Comparison of ENCODE assay signal across 14 mouse cellular contexts in the genomic region with DNA sequence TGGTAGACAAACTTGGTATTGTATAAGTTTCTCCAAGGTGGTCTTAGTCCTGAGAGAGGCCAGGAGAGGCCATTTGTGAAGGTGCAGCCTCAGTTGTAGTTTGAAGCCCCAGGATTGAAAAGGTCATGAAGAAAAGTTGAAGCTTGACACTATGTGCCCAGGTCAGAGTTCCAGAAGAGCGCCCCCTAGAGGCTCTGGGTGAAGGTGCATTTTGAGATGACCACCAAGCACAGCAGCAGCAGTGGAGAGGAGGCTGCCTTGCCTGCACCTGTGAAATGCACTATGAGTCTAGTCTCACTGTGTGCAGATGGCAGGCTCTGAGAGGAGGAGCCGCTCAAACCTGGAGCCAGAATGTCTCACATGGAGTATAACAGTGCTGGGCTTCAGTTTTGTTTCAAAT. TPM values are rescaled to one million over a fixed set of nuclear protein-coding genes. Genes with fewer than 3 reads are reported as not detected.
A peak's percentile ranks its signal among the peaks of the same experiment; 100 is the strongest.
DNase-seq lines count a peak whose midpoint lies in the region; ATAC-seq and TF ChIP-seq lines count a peak whose summit lies in the region.
"Had no signal": no experiment of that assay in that cellular context is flagged by ENCODE, and none has a peak within 500 bp of the region (broad histone marks: within the 10 kb centered on the region; RNA-seq: fewer than 3 reads in every experiment).

No protein-coding gene starts in this region.

- no peaks in the 10 kb centered on the region for H3K27me3 ChIP-seq in lung, embryonic 14.5 days (ENCODE audit: insufficient read depth, low read length)
- H3K27me3 ChIP-seq in stomach, postnatal 0 days (ENCODE audit: control insufficient read depth, insufficient read depth, low read length) = no peaks in the 10 kb centered on the region
- H3K27me3 ChIP-seq: heart, embryonic 15.5 days; limb, embryonic 13.5 days had no signal

- H3K4me1 ChIP-seq in lung, embryonic 14.5 days (ENCODE audit: insufficient read depth) = no peaks in the 10 kb centered on the region
- peaks cover 12% of the 10 kb centered on the region for H3K4me1 ChIP-seq in bone marrow macrophage, adult 2 months (ENCODE audit: control insufficient read depth, insufficient read depth, low read length)
- no peaks in the 10 kb centered on the region for H3K4me1 ChIP-seq in stomach, postnatal 0 days (replicated peaks; ENCODE audit: control insufficient read depth, insufficient read depth)
- H3K4me1 ChIP-seq: embryonic facial prominence, embryonic 10.5 days; heart, embryonic 15.5 days; limb, embryonic 13.5 days had no signal

- 0 out of 2 replicates have a peak, but pooled peaks have one; percentile 22 for TF ChIP-seq CTCF in lung, embryonic 14.5 days (IDR thresholded peaks at IDR 0.05; ENCODE audit: low read depth)
- TF ChIP-seq CTCF in bone marrow macrophage, adult 2 months (IDR thresholded peaks at IDR 0.05; ENCODE audit: low read depth, low read length) = peak; percentile 45
- peak; percentile 44 for TF ChIP-seq CTCF in stomach, postnatal 0 days (IDR thresholded peaks at IDR 0.05; ENCODE audit: low read depth)

- H3K4me3 ChIP-seq in lung, embryonic 14.5 days (ENCODE audit: low read depth, low read length) = no peak overlapping the region
- H3K4me3 ChIP-seq in bone marrow macrophage, adult 2 months (ENCODE audit: insufficient read depth, low read length) = no peak overlapping the region
- no peak overlapping the region for H3K4me3 ChIP-seq in stomach, postnatal 0 days (ENCODE audit: low read depth, low read length)
- H3K4me3 ChIP-seq: embryonic facial prominence, embryonic 10.5 days; heart, embryonic 15.5 days; limb, embryonic 13.5 days; megakaryocyte, embryonic 14.5 days had no signal

- DNase-seq in CD4-positive, CD25-positive, alpha-beta regulatory T cell, adult 2 months (ENCODE audit: low read depth, low spot score) = peak; percentile 53
- no peak for DNase-seq in lung, embryonic 14.5 days
- no peak for DNase-seq in lung, postnatal 25 days (ENCODE audit: low spot score)
- DNase-seq in stomach, postnatal 0 days (ENCODE audit: low spot score) = no peak
- no peak for DNase-seq in cerebellum, postnatal 4 days (ENCODE audit: low spot score in 2 of 2)
- no peak for DNase-seq in frontal cortex, adult 2 months (ENCODE audit: extremely low spot score in 1 of 2, low spot score in 1 of 2)
- DNase-seq: layer of hippocampus, adult 9-11 months had no signal

- no peak for TF ChIP-seq EP300 in stomach, postnatal 0 days (optimal IDR thresholded peaks at IDR 0.05)

- no peak overlapping the region for H3K4me2 ChIP-seq in lung, embryonic 14.5 days
- H3K4me2 ChIP-seq in stomach, postnatal 0 days (replicated peaks; ENCODE audit: low read depth) = no peak overlapping the region
- H3K4me2 ChIP-seq: heart, embryonic 15.5 days; limb, embryonic 13.5 days had no signal

- H3K9ac ChIP-seq in lung, embryonic 14.5 days = no peak overlapping the region
- no peak overlapping the region for H3K9ac ChIP-seq in stomach, postnatal 0 days (ENCODE audit: low read length)
- H3K9ac ChIP-seq: heart, embryonic 15.5 days; limb, embryonic 13.5 days had no signal

- no peak for ATAC-seq in CD4-positive, CD25-positive, alpha-beta regulatory T cell, adult 4 months
- ATAC-seq in lung, embryonic 14.5 days (ENCODE audit: insufficient read depth) = no peak
- no peak for ATAC-seq in stomach, postnatal 0 days (ENCODE audit: low FRiP score, low TSS enrichment)
- ATAC-seq: forebrain, embryonic 14.5 days had no signal

- H3K36me3 ChIP-seq in lung, embryonic 14.5 days (ENCODE audit: insufficient read depth) = no peaks in the 10 kb centered on the region
- no peaks in the 10 kb centered on the region for H3K36me3 ChIP-seq in stomach, postnatal 0 days (ENCODE audit: control insufficient read depth, insufficient read depth, low read length)
- H3K36me3 ChIP-seq: embryonic facial prominence, embryonic 10.5 days; heart, embryonic 15.5 days; limb, embryonic 13.5 days had no signal

- peaks cover 6% of the 10 kb centered on the region; the same call in 1 of the 2 replicates for H3K9me3 ChIP-seq in lung, embryonic 14.5 days (ENCODE audit: low read depth, low read length)
- H3K9me3 ChIP-seq in stomach, postnatal 0 days (ENCODE audit: control insufficient read depth, low read length) = no peaks in the 10 kb centered on the region
- H3K9me3 ChIP-seq: heart, embryonic 15.5 days had no signal

- no peak overlapping the region for H3K27ac ChIP-seq in lung, embryonic 14.5 days (ENCODE audit: low read depth)
- H3K27ac ChIP-seq in bone marrow macrophage, adult 2 months (ENCODE audit: insufficient read depth, low read depth, low read length) = no peak overlapping the region
- H3K27ac ChIP-seq in stomach, postnatal 0 days (replicated peaks) = no peak overlapping the region
- H3K27ac ChIP-seq: embryonic facial prominence, embryonic 10.5 days; heart, embryonic 15.5 days; limb, embryonic 13.5 days had no signal

- no peak for TF ChIP-seq POLR2A in bone marrow macrophage, adult 2 months (IDR thresholded peaks at IDR 0.05; ENCODE audit: borderline replicate concordance, low read depth, low read length)

- 50% methylated on average over 2 of the region's 2 CpGs for WGBS in lung, embryonic 14.5 days
- 59% methylated on average over 2 of the region's 2 CpGs for WGBS in stomach, postnatal 0 days

RNA-seq across cellular contexts. Expression of a gene that starts 27.8 kb away (rescaled TPM):
- 100 to 1,000 TPM; 457 to 480 TPM for polyA plus RNA-seq in CD4-positive, CD25-positive, alpha-beta regulatory T cell, adult 4 months (2017; shearing (Covaris generic))
- polyA plus RNA-seq in lung, embryonic 14.5 days (2014; fragmentation: Nextera tagmentation; extraction: Ambion mirVana) = 415 and 429 TPM in 2 replicates
- polyA plus RNA-seq in bone marrow macrophage, adult 2 months (2012; ENCODE audit: insufficient read depth, insufficient read length, missing spikeins) = 98.3 and 106 TPM in 2 replicates
- 144 and 152 TPM in 2 replicates for polyA plus RNA-seq in stomach, postnatal 0 days (2015; fragmentation: Nextera tagmentation; extraction: Ambion mirVana)
- polyA plus RNA-seq in frontal cortex, adult 2 months (2012; rRNA removed) = 75.1 and 86.6 TPM in 2 replicates
